Mouse (Mus musculus): ENCODE measurements at regions not wholly inside any gene's neighbourhood (a gene's known extent, or its start where the extent isn't known, plus 50 kb on each side); places are given as distances from the start of the nearest gene placed in this dataset.

DNA sequence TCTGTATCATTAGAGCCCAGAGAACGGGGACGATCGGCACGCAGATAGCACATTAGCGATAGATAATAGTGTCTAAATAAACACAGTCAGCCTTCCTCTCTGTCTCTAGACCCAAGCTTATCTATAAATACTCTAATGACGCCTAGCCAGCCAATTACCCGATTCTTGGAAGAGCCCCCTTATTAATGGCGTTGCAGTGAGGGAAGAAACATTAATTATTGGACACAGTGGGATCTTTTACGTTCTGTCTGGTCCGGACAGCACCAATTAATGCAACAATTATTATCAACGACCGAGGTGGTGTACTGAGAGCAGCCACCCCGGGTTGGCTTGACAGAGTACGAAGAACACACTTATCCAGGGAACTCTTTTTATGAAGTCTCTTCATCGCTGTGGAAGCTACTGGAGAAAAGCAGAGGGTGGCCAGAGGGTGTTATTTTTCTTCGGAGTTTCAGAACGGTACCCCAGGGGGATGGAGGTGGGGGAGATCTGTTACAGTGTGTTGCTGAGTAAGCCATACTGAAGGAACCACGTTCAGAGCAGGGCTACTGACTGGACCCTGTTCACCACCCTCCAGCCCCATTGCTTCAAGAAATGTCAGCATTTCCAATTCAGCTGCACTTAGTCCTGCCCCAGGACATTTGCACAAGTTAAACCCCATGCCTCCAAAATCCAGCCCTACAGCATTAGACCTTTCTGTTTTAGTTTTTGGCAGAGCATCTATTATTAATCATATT, 195.6 kb downstream of the Emx2 start:
- ATAC-seq (ENCODE audit: low read depth) = no peak
- 61% methylated on average over 18 of the region's 18 CpGs for WGBS (ENCODE audit: insufficient replicate concordance)
- no peaks in the 10 kb centered on the region for H3K4me1 ChIP-seq (ENCODE audit: control insufficient read depth, low read depth, low read length)
- H3K9me3 ChIP-seq (replicated peaks; ENCODE audit: control insufficient read depth, low read length) = no peaks in the 10 kb centered on the region
- H3K4me3 ChIP-seq (ENCODE audit: low read depth, low read length) = no peak overlapping the region
- no peaks in the 10 kb centered on the region for H3K36me3 ChIP-seq (ENCODE audit: control insufficient read depth, insufficient read depth)
- no peak overlapping the region for H3K4me2 ChIP-seq (ENCODE audit: low read depth, low read length)
- H3K9ac ChIP-seq (ENCODE audit: low read depth, low read length) = no peak overlapping the region
- no peaks in the 10 kb centered on the region for H3K27me3 ChIP-seq (ENCODE audit: control insufficient read depth, insufficient read depth, low read depth, low read length)
- no peak overlapping the region for H3K27ac ChIP-seq (ENCODE audit: low read length)

DNA sequence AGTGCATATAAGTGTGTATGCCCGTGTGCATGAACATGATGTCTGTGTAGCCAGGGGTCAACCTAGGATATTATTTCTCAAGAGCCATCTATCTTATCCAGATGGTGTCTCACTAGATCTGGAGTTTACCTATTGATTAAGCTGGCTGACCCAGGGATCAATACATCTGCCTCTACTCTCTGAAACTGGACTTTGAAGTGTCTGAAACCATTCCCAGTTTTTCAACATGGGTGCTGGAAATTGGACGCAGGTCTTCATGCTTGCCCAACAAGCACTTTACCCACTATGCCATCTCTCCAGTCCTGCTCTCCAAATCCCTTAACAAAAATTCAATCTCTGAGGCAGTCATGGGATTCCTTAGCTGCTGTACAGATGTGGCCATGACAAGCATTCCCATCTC, 197.1 kb downstream of the Emx2 start:
- ATAC-seq (ENCODE audit: low read depth) = no peak
- 49% methylated on average over 2 of the region's 2 CpGs for WGBS (ENCODE audit: insufficient replicate concordance)
- H3K4me3 ChIP-seq (ENCODE audit: low read depth, low read length) = no peak overlapping the region

DNA sequence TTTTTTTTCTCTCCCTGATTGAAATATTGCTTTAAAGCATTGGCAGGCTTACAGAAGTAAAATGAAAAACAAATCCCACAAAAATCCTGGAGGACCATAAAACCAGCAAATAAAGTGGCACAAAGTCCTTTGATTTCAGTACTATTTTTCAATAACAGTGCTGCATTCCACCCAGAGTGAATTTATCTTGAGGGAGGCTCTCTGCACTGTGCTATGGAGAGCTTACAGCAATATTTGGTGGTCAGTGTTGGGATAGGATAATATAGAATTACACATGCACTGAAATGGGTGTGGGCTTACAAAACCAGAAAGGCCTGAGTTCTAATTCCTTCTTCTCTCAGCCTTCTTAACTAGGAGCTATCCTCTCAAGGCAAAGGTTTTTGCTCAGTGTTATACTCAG, 211.6 kb downstream of the Emx2 start:
- H3K4me2 ChIP-seq (ENCODE audit: low read depth, low read length) = no peak overlapping the region
- H3K9me3 ChIP-seq (replicated peaks; ENCODE audit: control insufficient read depth, low read length) = no peaks in the 10 kb centered on the region
- H3K4me3 ChIP-seq (ENCODE audit: low read depth, low read length) = no peak overlapping the region
- H3K27me3 ChIP-seq (ENCODE audit: control insufficient read depth, insufficient read depth, low read depth, low read length) = no peaks in the 10 kb centered on the region
- H3K9ac ChIP-seq (ENCODE audit: low read depth, low read length) = no peak overlapping the region
- no peak overlapping the region for H3K27ac ChIP-seq (ENCODE audit: low read length)
- H3K4me1 ChIP-seq (ENCODE audit: control insufficient read depth, low read depth, low read length) = no peaks in the 10 kb centered on the region
- no peaks in the 10 kb centered on the region for H3K36me3 ChIP-seq (ENCODE audit: control insufficient read depth, insufficient read depth)
- no peak for ATAC-seq (ENCODE audit: low read depth)

More for the DNA sequence above, 197.1 kb downstream of the Emx2 start:
- Histone ChIP-seq H3K27me3 (ENCODE audit: control insufficient read depth, insufficient read depth, low read depth, low read length) (no peaks in the 10 kb centered on the region), H3K4me2 (ENCODE audit: low read depth, low read length) (no peak overlapping the region), H3K27ac (ENCODE audit: low read length) (no peak overlapping the region), H3K36me3 (ENCODE audit: control insufficient read depth, insufficient read depth) (no peaks in the 10 kb centered on the region), H3K9me3 (replicated peaks; ENCODE audit: control insufficient read depth, low read length) (no peaks in the 10 kb centered on the region), H3K4me1 (ENCODE audit: control insufficient read depth, low read depth, low read length) (no peaks in the 10 kb centered on the region), H3K9ac (ENCODE audit: low read depth, low read length) (no peak overlapping the region)

DNA sequence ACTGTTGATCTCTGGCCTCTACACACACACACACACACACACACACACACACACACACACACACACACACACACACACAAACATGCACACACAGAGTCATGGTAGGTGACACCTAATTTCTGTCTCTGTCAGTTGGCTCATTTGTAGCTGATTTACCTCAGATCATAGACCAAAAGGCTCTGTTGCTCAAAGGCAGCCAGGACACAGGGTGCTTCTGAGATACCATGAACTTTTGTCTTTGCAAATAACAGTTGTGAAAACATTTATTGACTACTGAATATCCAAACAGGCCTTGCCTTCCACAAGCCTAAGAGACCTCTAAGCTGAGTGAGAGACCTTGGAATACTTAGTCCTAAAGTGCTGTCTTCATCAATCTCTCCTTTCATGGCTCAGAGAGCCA, 215.4 kb downstream of the Emx2 start:
- Histone ChIP-seq H3K4me2 (ENCODE audit: low read depth, low read length) (no peak overlapping the region), H3K4me3 (ENCODE audit: low read depth, low read length) (no peak overlapping the region), H3K9ac (ENCODE audit: low read depth, low read length) (no peak overlapping the region), H3K9me3 (replicated peaks; ENCODE audit: control insufficient read depth, low read length) (no peaks in the 10 kb centered on the region), H3K27me3 (ENCODE audit: control insufficient read depth, insufficient read depth, low read depth, low read length) (no peaks in the 10 kb centered on the region), H3K27ac (ENCODE audit: low read length) (no peak overlapping the region), H3K4me1 (ENCODE audit: control insufficient read depth, low read depth, low read length) (no peaks in the 10 kb centered on the region), H3K36me3 (ENCODE audit: control insufficient read depth, insufficient read depth) (no peaks in the 10 kb centered on the region)
- no peak for ATAC-seq (ENCODE audit: low read depth)

DNA sequence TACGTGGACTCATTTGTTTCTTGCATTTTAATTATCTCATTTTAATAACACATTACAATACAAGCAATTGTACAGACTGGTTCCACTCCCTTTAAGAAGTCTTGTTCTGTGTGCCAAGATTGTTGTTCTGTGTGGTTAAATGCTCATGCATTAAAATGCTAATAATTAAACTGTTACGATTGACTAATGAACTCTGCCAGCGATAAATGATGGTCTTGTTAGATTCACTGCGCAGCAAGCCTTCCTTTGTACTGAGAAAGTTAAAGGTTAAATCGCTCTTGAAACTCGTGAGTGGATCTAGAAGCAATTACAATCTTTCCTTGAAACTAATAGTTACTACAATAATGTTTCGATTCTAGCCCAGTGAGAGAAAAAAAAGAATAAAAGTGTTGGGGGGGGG, 221.0 kb downstream of the Emx2 start:
- WGBS (ENCODE audit: insufficient replicate concordance) = 67% methylated on average over 7 of the region's 7 CpGs
- no peak overlapping the region for H3K27ac ChIP-seq (ENCODE audit: low read length)
- no peak overlapping the region for H3K4me3 ChIP-seq (ENCODE audit: low read depth, low read length)
- H3K4me1 ChIP-seq (ENCODE audit: control insufficient read depth, low read depth, low read length) = no peaks in the 10 kb centered on the region
- H3K36me3 ChIP-seq (ENCODE audit: control insufficient read depth, insufficient read depth) = no peaks in the 10 kb centered on the region
- ATAC-seq (ENCODE audit: low read depth) = no peak
- H3K27me3 ChIP-seq (ENCODE audit: control insufficient read depth, insufficient read depth, low read depth, low read length) = no peaks in the 10 kb centered on the region
- H3K4me2 ChIP-seq (ENCODE audit: low read depth, low read length) = no peak overlapping the region
- no peaks in the 10 kb centered on the region for H3K9me3 ChIP-seq (replicated peaks; ENCODE audit: control insufficient read depth, low read length)
- H3K9ac ChIP-seq (ENCODE audit: low read depth, low read length) = no peak overlapping the region

DNA sequence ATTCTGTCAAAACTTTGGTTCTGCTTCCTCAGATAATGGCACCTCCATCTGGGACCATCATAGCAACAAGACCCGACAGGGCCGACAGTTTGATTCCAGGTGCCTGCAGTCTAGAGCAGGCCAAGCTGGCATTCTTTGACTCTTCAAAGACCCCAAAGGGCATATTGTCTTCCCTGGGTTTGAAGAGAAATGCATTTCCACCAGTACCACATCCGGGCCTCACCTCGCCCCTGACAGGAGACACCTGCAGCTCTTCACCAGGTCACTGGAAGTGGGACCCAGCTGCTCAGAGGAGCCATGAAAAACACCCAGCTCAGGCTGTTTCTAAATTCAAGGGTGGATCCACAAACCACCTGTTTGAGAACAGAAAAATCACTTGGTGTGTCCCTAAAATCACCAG, 222.2 kb downstream of the Emx2 start:
- Histone ChIP-seq H3K36me3 (ENCODE audit: control insufficient read depth, insufficient read depth) (no peaks in the 10 kb centered on the region), H3K27ac (ENCODE audit: low read length) (no peak overlapping the region), H3K4me1 (ENCODE audit: control insufficient read depth, low read depth, low read length) (no peaks in the 10 kb centered on the region), H3K9ac (ENCODE audit: low read depth, low read length) (no peak overlapping the region), H3K4me3 (ENCODE audit: low read depth, low read length) (no peak overlapping the region), H3K9me3 (replicated peaks; ENCODE audit: control insufficient read depth, low read length) (no peaks in the 10 kb centered on the region), H3K4me2 (ENCODE audit: low read depth, low read length) (no peak overlapping the region), H3K27me3 (ENCODE audit: control insufficient read depth, insufficient read depth, low read depth, low read length) (no peaks in the 10 kb centered on the region)
- ATAC-seq (ENCODE audit: low read depth) = no peak
- WGBS (ENCODE audit: insufficient replicate concordance) = 79% methylated on average over 4 of the region's 4 CpGs

DNA sequence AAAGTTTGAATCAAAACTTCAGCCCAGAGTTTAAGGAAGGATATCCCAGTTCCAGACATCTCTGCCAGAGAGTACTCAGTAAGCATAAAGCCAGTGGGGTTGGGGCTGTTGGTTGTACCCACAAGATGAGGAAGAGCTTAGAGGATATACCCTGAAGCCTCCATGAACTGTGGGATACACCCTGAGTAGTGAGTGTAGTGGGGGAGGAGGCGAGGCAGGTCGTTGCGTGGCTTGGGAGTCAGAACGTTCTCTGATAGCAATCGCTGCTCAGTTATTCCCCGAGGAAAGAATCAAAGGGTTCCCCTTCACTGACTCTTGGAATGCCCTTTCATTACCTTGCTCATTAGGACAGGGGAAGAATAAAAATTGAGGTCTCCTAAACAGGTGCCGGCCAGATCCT, 226.1 kb downstream of the Emx2 start:
- H3K4me2 ChIP-seq (ENCODE audit: low read depth, low read length) = no peak overlapping the region
- ATAC-seq (ENCODE audit: low read depth) = no peak
- no peak overlapping the region for H3K27ac ChIP-seq (ENCODE audit: low read length)
- no peaks in the 10 kb centered on the region for H3K4me1 ChIP-seq (ENCODE audit: control insufficient read depth, low read depth, low read length)
- no peak overlapping the region for H3K4me3 ChIP-seq (ENCODE audit: low read depth, low read length)
- H3K27me3 ChIP-seq (ENCODE audit: control insufficient read depth, insufficient read depth, low read depth, low read length) = no peaks in the 10 kb centered on the region
- no peaks in the 10 kb centered on the region for H3K36me3 ChIP-seq (ENCODE audit: control insufficient read depth, insufficient read depth)
- WGBS (ENCODE audit: insufficient replicate concordance) = 70% methylated on average over 7 of the region's 7 CpGs
- H3K9ac ChIP-seq (ENCODE audit: low read depth, low read length) = no peak overlapping the region
- H3K9me3 ChIP-seq (replicated peaks; ENCODE audit: control insufficient read depth, low read length) = no peaks in the 10 kb centered on the region

DNA sequence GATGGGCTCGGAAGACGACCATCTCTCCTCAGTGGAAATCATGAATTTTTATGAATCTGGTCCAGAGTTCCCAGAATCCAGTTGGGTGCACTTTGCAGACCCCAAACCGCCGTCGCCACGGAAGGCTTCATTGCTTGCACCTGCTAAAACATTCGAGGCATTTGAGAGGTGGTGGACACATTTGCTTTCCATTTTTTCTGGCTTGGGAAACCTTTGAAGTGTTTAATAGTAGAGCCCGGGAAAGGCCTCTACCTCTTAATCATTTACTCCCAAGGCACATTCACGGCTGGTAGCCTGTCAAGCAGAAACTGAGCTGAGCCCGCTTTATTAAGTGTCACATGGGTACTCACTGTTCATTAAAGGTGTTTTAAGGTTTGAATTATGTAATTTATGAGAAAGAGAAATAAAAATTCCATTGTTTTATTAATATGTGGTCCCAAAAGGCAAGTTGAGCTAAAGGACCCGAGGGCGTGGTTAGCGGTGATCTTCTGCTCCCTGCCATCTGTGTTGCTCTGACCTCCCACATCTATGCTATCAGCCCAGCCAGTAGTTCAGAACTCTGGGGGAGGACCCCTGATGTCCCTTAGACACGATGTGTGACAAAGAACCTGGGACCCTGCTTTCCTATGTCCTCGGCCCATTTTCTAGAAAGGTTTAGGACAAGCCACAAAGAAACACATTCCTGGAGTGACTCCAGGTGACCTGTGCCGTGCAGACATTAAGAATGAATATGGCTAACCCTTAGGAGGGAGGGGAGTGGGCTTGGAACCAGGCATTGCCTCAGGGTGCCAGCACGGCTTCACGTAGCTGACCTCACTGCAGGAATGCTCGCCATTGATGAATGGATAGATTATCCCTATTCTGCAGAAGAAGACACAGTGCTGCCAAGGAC, 227.9 kb downstream of the Emx2 start:
- Histone ChIP-seq H3K4me2 (ENCODE audit: low read depth, low read length) (no peak overlapping the region), H3K4me3 (ENCODE audit: low read depth, low read length) (no peak overlapping the region), H3K36me3 (ENCODE audit: control insufficient read depth, insufficient read depth) (no peaks in the 10 kb centered on the region), H3K9me3 (replicated peaks; ENCODE audit: control insufficient read depth, low read length) (no peaks in the 10 kb centered on the region), H3K9ac (ENCODE audit: low read depth, low read length) (no peak overlapping the region), H3K4me1 (ENCODE audit: control insufficient read depth, low read depth, low read length) (no peaks in the 10 kb centered on the region), H3K27me3 (ENCODE audit: control insufficient read depth, insufficient read depth, low read depth, low read length) (no peaks in the 10 kb centered on the region), H3K27ac (ENCODE audit: low read length) (no peak overlapping the region)
- 66% methylated on average over 19 of the region's 19 CpGs for WGBS (ENCODE audit: insufficient replicate concordance)
- ATAC-seq (ENCODE audit: low read depth) = no peak

DNA sequence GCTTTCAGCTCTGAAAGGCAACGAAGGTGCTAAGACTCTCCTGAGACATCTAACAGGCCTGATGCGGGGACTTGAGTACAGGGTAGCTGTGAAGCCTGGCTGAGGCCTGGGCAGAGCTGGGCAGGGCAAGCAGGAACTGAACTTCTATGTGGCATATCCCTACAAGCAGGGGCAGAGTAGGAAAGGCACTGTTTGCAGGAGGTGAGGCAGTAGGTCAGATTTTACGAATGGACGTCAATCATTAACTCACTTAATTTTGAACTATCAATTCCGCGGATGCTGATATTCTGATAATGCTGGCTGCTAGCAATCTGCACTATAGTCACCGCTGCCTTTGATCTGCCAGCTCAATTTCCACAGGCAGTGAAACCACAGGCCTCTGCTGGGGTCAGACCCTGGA, 229.0 kb downstream of the Emx2 start:
- no peak overlapping the region for H3K4me2 ChIP-seq (ENCODE audit: low read depth, low read length)
- H3K9ac ChIP-seq (ENCODE audit: low read depth, low read length) = no peak overlapping the region
- no peak overlapping the region for H3K4me3 ChIP-seq (ENCODE audit: low read depth, low read length)
- H3K9me3 ChIP-seq (replicated peaks; ENCODE audit: control insufficient read depth, low read length) = no peaks in the 10 kb centered on the region
- no peaks in the 10 kb centered on the region for H3K36me3 ChIP-seq (ENCODE audit: control insufficient read depth, insufficient read depth)
- H3K27me3 ChIP-seq (ENCODE audit: control insufficient read depth, insufficient read depth, low read depth, low read length) = no peaks in the 10 kb centered on the region
- 70% methylated on average over 7 of the region's 7 CpGs for WGBS (ENCODE audit: insufficient replicate concordance)
- H3K4me1 ChIP-seq (ENCODE audit: control insufficient read depth, low read depth, low read length) = no peaks in the 10 kb centered on the region
- ATAC-seq (ENCODE audit: low read depth) = no peak
- H3K27ac ChIP-seq (ENCODE audit: low read length) = no peak overlapping the region
